Mouse (Mus musculus) lung, adult 2 months (tissue): ENCODE results near the gene 1600014C10Rik.

Experiments used
- CTCF ChIP-seq: fragments of 200-500 bp; IDR thresholded peaks from 2 replicates; pipeline ENCODE4 v1.5.1; 2011; ENCODE audit warnings: mild to moderate bottlenecking, low read length, control low read depth; ENCODE audit not compliant: insufficient read depth
- POLR2A ChIP-seq: fragments of 200-500 bp; IDR thresholded peaks from 2 replicates; pipeline ENCODE4 v1.6.1; 2011; ENCODE audit warnings: low read depth, mild to moderate bottlenecking, control low read depth, low read length, borderline replicate concordance; ENCODE audit errors: extremely low read depth

DNA sequence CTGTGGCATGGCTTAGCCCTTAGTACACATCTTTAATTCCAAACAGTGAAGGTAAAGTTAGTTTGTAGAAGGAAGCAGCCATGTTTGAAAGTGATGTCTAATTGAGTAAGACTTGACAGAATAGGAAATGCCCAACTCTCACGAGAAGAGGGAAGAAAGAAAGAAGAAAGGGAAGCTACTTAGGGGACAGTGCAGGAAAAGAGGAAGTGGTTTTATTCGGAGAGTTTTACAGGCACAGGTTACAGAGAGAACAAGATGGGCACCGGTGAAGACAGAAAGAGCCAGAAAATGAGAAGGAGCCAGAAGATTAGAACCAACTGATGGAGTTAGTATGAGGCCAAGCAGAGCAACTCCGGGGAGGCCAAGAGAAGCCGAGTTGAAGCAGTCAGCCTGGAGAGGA, 27.2 kb upstream of the 1600014C10Rik start:
- TF ChIP-seq CTCF = no peak
- no peak for TF ChIP-seq POLR2A
